Mouse (Mus musculus) small intestine, adult 2 months (tissue): ENCODE data around the gene Itgb3.

ENCODE experiments used
- CTCF ChIP-seq: fragments of 200-500 bp; IDR thresholded peaks from 2 replicates; pipeline ENCODE4 v1.5.1; 2012; ENCODE audit warnings: low read depth, mild to moderate bottlenecking, control low read depth, inconsistent platforms, low read length, moderate library complexity, mixed read lengths; ENCODE audit not compliant: insufficient replicate concordance, insufficient read length; ENCODE audit errors: extremely low read depth
- POLR2A ChIP-seq: fragments of 200-500 bp; IDR thresholded peaks from 2 replicates; pipeline ENCODE4 v1.6.1; 2012; ENCODE audit warnings: low read depth, mild to moderate bottlenecking, control low read depth, inconsistent platforms, low read length, moderate library complexity

DNA sequence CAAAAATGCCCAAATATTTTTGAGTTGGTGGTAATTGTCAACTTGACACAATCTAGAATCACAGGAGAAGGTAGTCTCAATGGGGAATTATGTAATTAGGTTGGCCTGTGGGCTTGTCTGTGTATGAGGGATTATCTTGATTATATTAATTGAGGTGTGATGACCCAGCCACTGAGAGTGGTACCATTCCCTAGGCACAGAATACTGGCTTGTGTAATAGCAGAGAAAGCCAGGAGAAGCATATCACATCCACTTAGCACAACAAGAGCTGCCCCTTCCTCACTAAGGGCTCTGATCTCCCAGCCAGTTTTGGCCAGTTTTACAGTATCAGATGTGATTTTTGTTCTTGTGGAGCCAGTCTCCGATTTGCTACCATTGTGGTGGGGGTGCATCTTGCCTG is 18.2 kb upstream of the Itgb3 start:
- TF ChIP-seq POLR2A (no peak), CTCF (no peak)
